Mouse (Mus musculus): ENCODE measurements around the gene Olfr323.

The Olfr323 gene

GRCm38 (mm10) chr11:58602800-58603560 lies 27.3 kb downstream of the Olfr323 start:
- no peak for DNase-seq

- no peak for DNase-seq
Measured at GRCm38 (mm10) chr11:58602062-58602461, 28.2 kb downstream of the Olfr323 start.

GRCm38 (mm10) chr11:58597837-58598236 lies 32.5 kb downstream of the Olfr323 start:
- no peak for DNase-seq

GRCm38 (mm10) chr11:58594814-58595213 lies 35.5 kb downstream of the Olfr323 start, which contains the start of gene Olfr324:
Gene Olfr324 (plus strand): TSS chr11:58595114.
- DNase-seq = no peak

GRCm38 (mm10) chr11:58588620-58589250 lies 41.6 kb downstream of the Olfr323 start:
- no peak for DNase-seq

GRCm38 (mm10) chr11:58587898-58588348 lies 42.4 kb downstream of the Olfr323 start:
- DNase-seq = peak; percentile 75

- DNase-seq = no peak
Measured at GRCm38 (mm10) chr11:58578636-58579035, 51.7 kb downstream of the Olfr323 start.

GRCm38 (mm10) chr11:58577430-58577829 lies 52.9 kb downstream of the Olfr323 start, which contains the start of gene Olfr325:
Gene Olfr325 (plus strand): TSS chr11:58577730.
- no peak for DNase-seq
